Mouse (Mus musculus) spleen, adult 2 months (tissue): ENCODE measurements around the gene Rab27a.

Experiments
- CTCF ChIP-seq: fragments of 200-500 bp; IDR thresholded peaks from 2 replicates; pipeline ENCODE4 v1.5.1; 2011; ENCODE audit warnings: mild to moderate bottlenecking, inconsistent platforms; ENCODE audit not compliant: insufficient read depth, insufficient read length, insufficient replicate concordance; ENCODE audit errors: extremely low read depth
- POLR2A ChIP-seq: fragments of 200-500 bp; IDR thresholded peaks from 2 replicates; pipeline ENCODE4 v1.6.1; 2011; ENCODE audit warnings: low read depth, low read length, inconsistent platforms

- TF ChIP-seq CTCF (peak; percentile 92; the same call in 1 of the 2 replicates), POLR2A (no peak)
Observed at GRCm38 (mm10) chr9:73044146-73045079, at the start of gene Rab27a.
